Mouse (Mus musculus) adrenal gland (tissue): Measurements from ENCODE around the gene Mllt11.

Experiments used
- intact Hi-C: fragments of 180-260 bp; cut with DNase I; formaldehyde crosslinking; loops from one replicate; pipeline ENCODE4 v1.15.1; 2025
- long read RNA-seq, 2 experiments: library from polyadenylated mRNA; unstranded; transcript quantifications; one replicate each; pipeline ENCODE4 v2.0.0; 2020; ENCODE audit warnings: borderline replicate concordance in 1 of 2; ENCODE audit not compliant: insufficient replicate concordance in 1 of 2

Gene Mllt11
- long read RNA-seq, experiment 1, transcript Mllt11-201 (2 exons, 1,923 nt) = major isoform, 17 of 21 reads
- long read RNA-seq, experiment 1, partial matches to known transcripts = 0 of 21 reads
- long read RNA-seq, experiment 1, other reads (novel, unspliced or antisense) = 4 of 21 reads
- long read RNA-seq, experiment 2, transcript Mllt11-201 (2 exons, 1,923 nt) = major isoform, 16 of 19 reads
- long read RNA-seq, experiment 2, partial matches to known transcripts = 2 of 19 reads
- long read RNA-seq, experiment 2, other reads (novel, unspliced or antisense) = 1 of 19 reads

- intact Hi-C loops = loop anchor here (5.0 kb wide), 1 partner anchor 36 kb away; no protein-coding TSS in a partner anchor
These were observed at the start of gene Mllt11 for GRCm38 (mm10) chr3:95231298-95232221. TSS of gene Mllt11 (minus strand) at chr3:95232171.

- intact Hi-C loops = no loop called here
These were observed 49.5 kb upstream of the Mllt11 start, which contains the start of the genes Mindy1 and Prune1 for GRCm38 (mm10) chr3:95281216-95282126. TSS of gene Mindy1 (plus strand) at chr3:95281345. TSS of gene Prune1 (minus strand) at chr3:95282076.

- intact Hi-C loops = no loop called here
These were observed 48.8 kb upstream of the Mllt11 start for GRCm38 (mm10) chr3:95280747-95281146.

- intact Hi-C loops = no loop called here
These were observed 45.2 kb upstream of the Mllt11 start for GRCm38 (mm10) chr3:95277149-95277551.

GRCm38 (mm10) chr3:95276428-95276934 lies 44.5 kb upstream of the Mllt11 start:
- intact Hi-C loops = no loop called here

GRCm38 (mm10) chr3:95275161-95275560 lies 43.2 kb upstream of the Mllt11 start:
- intact Hi-C loops = no loop called here

- intact Hi-C loops = no loop called here
These were observed 42.5 kb upstream of the Mllt11 start for GRCm38 (mm10) chr3:95274453-95274852.

- intact Hi-C loops = no loop called here
These were observed 41.5 kb upstream of the Mllt11 start for GRCm38 (mm10) chr3:95273471-95273870.

GRCm38 (mm10) chr3:95270766-95271364 lies 38.9 kb upstream of the Mllt11 start:
- intact Hi-C loops = no loop called here

- intact Hi-C loops = loop anchor here (5.0 to 10.0 kb wide), 2 partner anchors 37 to 55 kb away; partner anchors contain the start of genes Gabpb2 and Mllt11
These were observed 37.8 kb upstream of the Mllt11 start for GRCm38 (mm10) chr3:95269789-95270188.

GRCm38 (mm10) chr3:95267855-95268254 lies 35.9 kb upstream of the Mllt11 start:
- intact Hi-C loops = loop anchor here (5.0 to 10.0 kb wide), 2 partner anchors 36 to 53 kb away; partner anchors contain the start of genes Gabpb2 and Mllt11

- intact Hi-C loops = loop anchor here (5.0 to 10.0 kb wide), 2 partner anchors 34 to 51 kb away; partner anchors contain the start of genes Gabpb2 and Mllt11
These were observed 34.1 kb upstream of the Mllt11 start for GRCm38 (mm10) chr3:95266052-95266451.

GRCm38 (mm10) chr3:95264724-95265123 lies 32.8 kb upstream of the Mllt11 start:
- intact Hi-C loops = loop anchor here (5.0 to 10.0 kb wide), 2 partner anchors 32 to 50 kb away; partner anchors contain the start of genes Gabpb2 and Mllt11

GRCm38 (mm10) chr3:95263089-95263739 lies 31.2 kb upstream of the Mllt11 start:
- intact Hi-C loops = loop anchor here (10.0 kb wide), 1 partner anchor 48 kb away; the partner anchor contains the start of gene Gabpb2

GRCm38 (mm10) chr3:95261975-95262374 lies 30.0 kb upstream of the Mllt11 start:
- intact Hi-C loops = loop anchor here (10.0 kb wide), 1 partner anchor 47 kb away; the partner anchor contains the start of gene Gabpb2

GRCm38 (mm10) chr3:95256931-95257330 lies 25.0 kb upstream of the Mllt11 start:
- intact Hi-C loops = no loop called here

GRCm38 (mm10) chr3:95250783-95251424 lies 18.9 kb upstream of the Mllt11 start, which contains the start of gene Bnipl:
TSS of gene Bnipl (minus strand) at chr3:95251193.
- intact Hi-C loops = no loop called here

- intact Hi-C loops = no loop called here
These were observed 18.4 kb upstream of the Mllt11 start for GRCm38 (mm10) chr3:95250361-95250760.
